ENCODE assay signal across 16 mouse cellular contexts in the genomic region with DNA sequence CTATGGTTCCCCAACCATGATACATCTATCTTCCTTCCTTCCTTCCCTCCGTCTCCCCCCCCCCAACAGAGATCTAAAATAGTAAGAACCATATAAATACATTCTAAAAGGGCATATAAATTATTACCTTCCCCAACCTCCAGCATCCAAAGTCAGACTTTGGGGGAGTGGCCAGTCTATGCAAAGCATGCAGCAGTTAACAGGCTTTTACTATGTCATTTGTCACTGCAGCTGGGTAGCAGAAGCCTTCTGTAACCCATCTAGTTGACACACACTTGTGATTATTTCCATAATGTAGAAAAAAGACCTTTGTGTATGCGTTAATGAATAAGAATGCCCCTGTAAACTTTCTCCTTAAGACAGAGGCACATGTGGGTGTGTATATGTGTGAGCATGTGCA.
DNase-seq lines count a peak whose midpoint lies in the region; ATAC-seq lines count a peak whose summit lies in the region.
"Had no signal": no experiment of that assay in that cellular context is flagged by ENCODE, and none has a peak within 500 bp of the region (broad histone marks: within the 10 kb centered on the region; RNA-seq: fewer than 3 reads in every experiment).

No protein-coding gene starts in this region.

- H3K4me2 ChIP-seq in midbrain, embryonic 12.5 days (replicated peaks), result peak overlapping the region; percentile 19; the same call in 1 of the 2 replicates
- no peak overlapping the region for H3K4me2 ChIP-seq in midbrain, embryonic 11.5 days
- H3K4me2 ChIP-seq in forebrain, embryonic 16.5 days (ENCODE audit: low read length), result peak overlapping the region; percentile 35
- H3K4me2 ChIP-seq in hindbrain, embryonic 16.5 days (ENCODE audit: low read length), result peak overlapping the region; percentile 45
- H3K4me2 ChIP-seq in neural tube, embryonic 14.5 days (ENCODE audit: low read depth, low read length), result peak overlapping the region; percentile 40

- no peak overlapping the region for H3K9ac ChIP-seq in midbrain, embryonic 12.5 days (replicated peaks)
- no peak overlapping the region for H3K9ac ChIP-seq in midbrain, embryonic 11.5 days (ENCODE audit: low read length)
- no peak overlapping the region for H3K9ac ChIP-seq in forebrain, embryonic 16.5 days (replicated peaks; ENCODE audit: low read depth, low read length)
- no peak overlapping the region for H3K9ac ChIP-seq in hindbrain, embryonic 16.5 days (ENCODE audit: low read depth, low read length)
- H3K9ac ChIP-seq in neural tube, embryonic 14.5 days (replicated peaks; ENCODE audit: low read depth, low read length), result no peak overlapping the region
- H3K9ac ChIP-seq: liver, postnatal 0 days had no signal

- peaks cover 18% of the 10 kb centered on the region for H3K27me3 ChIP-seq in midbrain, embryonic 12.5 days
- H3K27me3 ChIP-seq in midbrain, embryonic 11.5 days (ENCODE audit: control insufficient read depth, insufficient read depth, low read length), result peaks cover 16% of the 10 kb centered on the region
- no peaks in the 10 kb centered on the region for H3K27me3 ChIP-seq in forebrain, embryonic 16.5 days (replicated peaks; ENCODE audit: control insufficient read depth, insufficient read depth, low read length)
- peaks cover 3% of the 10 kb centered on the region; the same call in 1 of the 2 replicates for H3K27me3 ChIP-seq in hindbrain, embryonic 16.5 days (replicated peaks; ENCODE audit: control insufficient read depth, insufficient read depth, low read length)
- peaks cover 2% of the 10 kb centered on the region; the same call in 1 of the 2 replicates for H3K27me3 ChIP-seq in neural tube, embryonic 14.5 days (ENCODE audit: control insufficient read depth, insufficient read depth, low read length)

- ATAC-seq in midbrain, embryonic 12.5 days (ENCODE audit: low FRiP score, low read depth), result 0 out of 2 replicates have a peak, but pooled peaks have one; percentile 12
- ATAC-seq in midbrain, embryonic 11.5 days (ENCODE audit: low FRiP score), result no peak
- ATAC-seq in forebrain, embryonic 16.5 days, result 0 out of 2 replicates have a peak, but pooled peaks have one; percentile 39
- peak; percentile 55; the same call in 1 of the 2 replicates for ATAC-seq in hindbrain, embryonic 16.5 days
- peak; percentile 70 for ATAC-seq in neural tube, embryonic 14.5 days (ENCODE audit: low read depth)
- ATAC-seq: intestine, postnatal 0 days; liver, postnatal 0 days had no signal

- no peaks in the 10 kb centered on the region for H3K9me3 ChIP-seq in midbrain, embryonic 12.5 days
- H3K9me3 ChIP-seq in midbrain, embryonic 11.5 days (ENCODE audit: control insufficient read depth, low read length), result no peaks in the 10 kb centered on the region
- no peaks in the 10 kb centered on the region for H3K9me3 ChIP-seq in forebrain, embryonic 16.5 days (ENCODE audit: control insufficient read depth, low read length)
- H3K9me3 ChIP-seq in hindbrain, embryonic 16.5 days (ENCODE audit: control insufficient read depth, low read length), result no peaks in the 10 kb centered on the region
- no peaks in the 10 kb centered on the region for H3K9me3 ChIP-seq in neural tube, embryonic 14.5 days (ENCODE audit: control insufficient read depth, low read length)
- H3K9me3 ChIP-seq: limb, embryonic 10.5 days had no signal

- no peaks in the 10 kb centered on the region for H3K36me3 ChIP-seq in midbrain, embryonic 12.5 days
- no peaks in the 10 kb centered on the region for H3K36me3 ChIP-seq in midbrain, embryonic 11.5 days (ENCODE audit: control insufficient read depth, insufficient read depth, low read length)
- no peaks in the 10 kb centered on the region for H3K36me3 ChIP-seq in forebrain, embryonic 16.5 days (ENCODE audit: control insufficient read depth, insufficient read depth)
- no peaks in the 10 kb centered on the region for H3K36me3 ChIP-seq in hindbrain, embryonic 16.5 days (ENCODE audit: control insufficient read depth, insufficient read depth, low read length)
- no peaks in the 10 kb centered on the region for H3K36me3 ChIP-seq in neural tube, embryonic 14.5 days (ENCODE audit: control insufficient read depth, insufficient read depth, low read length)
- H3K36me3 ChIP-seq: limb, embryonic 10.5 days had no signal

- H3K4me1 ChIP-seq in midbrain, embryonic 12.5 days, result peaks cover 9% of the 10 kb centered on the region
- peaks cover 10% of the 10 kb centered on the region; the same call in 1 of the 2 replicates for H3K4me1 ChIP-seq in midbrain, embryonic 11.5 days (ENCODE audit: control insufficient read depth, insufficient read depth, low read length)
- 0 out of 2 replicates have a peak, but pooled peaks cover 2% of the 10 kb centered on the region for H3K4me1 ChIP-seq in forebrain, embryonic 16.5 days (replicated peaks; ENCODE audit: control insufficient read depth, insufficient read depth, low read length)
- H3K4me1 ChIP-seq in hindbrain, embryonic 16.5 days (ENCODE audit: control insufficient read depth, insufficient read depth, low read depth, low read length), result no peaks in the 10 kb centered on the region
- no peaks in the 10 kb centered on the region for H3K4me1 ChIP-seq in neural tube, embryonic 14.5 days (ENCODE audit: control insufficient read depth, insufficient read depth, low read length)
- H3K4me1 ChIP-seq: limb, embryonic 10.5 days had no signal

- H3K27ac ChIP-seq in midbrain, embryonic 12.5 days (replicated peaks), result no peak overlapping the region
- H3K27ac ChIP-seq in midbrain, embryonic 11.5 days (ENCODE audit: low read depth, low read length), result no peak overlapping the region
- H3K27ac ChIP-seq in forebrain, embryonic 16.5 days (ENCODE audit: low read length), result no peak overlapping the region
- no peak overlapping the region for H3K27ac ChIP-seq in hindbrain, embryonic 16.5 days (ENCODE audit: low read depth, low read length)
- H3K27ac ChIP-seq in neural tube, embryonic 14.5 days (ENCODE audit: low read depth, low read length), result no peak overlapping the region
- H3K27ac ChIP-seq: limb, embryonic 10.5 days had no signal

- 75% methylated on average over 2 of the region's 2 CpGs for WGBS in midbrain, embryonic 12.5 days
- WGBS in midbrain, embryonic 11.5 days, result 72% methylated on average over 2 of the region's 2 CpGs
- 75% methylated on average over 2 of the region's 2 CpGs for WGBS in forebrain, embryonic 16.5 days
- 56% methylated on average over 2 of the region's 2 CpGs for WGBS in hindbrain, embryonic 16.5 days
- WGBS in neural tube, embryonic 14.5 days, result 43% methylated on average over 2 of the region's 2 CpGs

- no peak overlapping the region for H3K4me3 ChIP-seq in midbrain, embryonic 12.5 days
- H3K4me3 ChIP-seq in midbrain, embryonic 11.5 days (ENCODE audit: low read depth, low read length), result no peak overlapping the region
- H3K4me3 ChIP-seq in forebrain, embryonic 16.5 days (replicated peaks; ENCODE audit: low read length), result peak overlapping the region; percentile 2; the same call in 1 of the 2 replicates
- peak overlapping the region; percentile 31 for H3K4me3 ChIP-seq in hindbrain, embryonic 16.5 days (ENCODE audit: low read length)
- H3K4me3 ChIP-seq in neural tube, embryonic 14.5 days (ENCODE audit: low read depth, low read length), result peak overlapping the region; percentile 39
- H3K4me3 ChIP-seq: limb, embryonic 10.5 days; myocyte had no signal

- DNase-seq in midbrain, embryonic 11.5 days (ENCODE audit: low spot score, missing footprints), result no peak
- no peak for DNase-seq in cerebellum, postnatal 4 days (ENCODE audit: low spot score in 2 of 2)
- DNase-seq in heart, adult 11 months, result no peak
- DNase-seq: cerebellum, adult 8-10 months; gastrocnemius, postnatal 14 days; liver, postnatal 0 days; lung, postnatal 10 days; right cerebral cortex, adult 18-20 months; thymus, postnatal 14 days had no signal

Comparison
In these comparisons a context has a peak if more than half of its experiments do, and no peak if none do; other contexts are left out.
1. H3K4me3 ChIP-seq: peak in forebrain, embryonic 16.5 days (single experiment), hindbrain, embryonic 16.5 days (single experiment) and neural tube, embryonic 14.5 days (single experiment); none in midbrain, embryonic 12.5 days (single experiment) and midbrain, embryonic 11.5 days (single experiment).